Mouse (Mus musculus): Measurements from ENCODE around the gene Cldn20. TPM values are rescaled to one million over a fixed set of nuclear protein-coding genes. Genes with fewer than 3 reads are reported as not detected.

Gene Cldn20
- polyA plus RNA-seq, 1 experiment = not detected

DNA sequence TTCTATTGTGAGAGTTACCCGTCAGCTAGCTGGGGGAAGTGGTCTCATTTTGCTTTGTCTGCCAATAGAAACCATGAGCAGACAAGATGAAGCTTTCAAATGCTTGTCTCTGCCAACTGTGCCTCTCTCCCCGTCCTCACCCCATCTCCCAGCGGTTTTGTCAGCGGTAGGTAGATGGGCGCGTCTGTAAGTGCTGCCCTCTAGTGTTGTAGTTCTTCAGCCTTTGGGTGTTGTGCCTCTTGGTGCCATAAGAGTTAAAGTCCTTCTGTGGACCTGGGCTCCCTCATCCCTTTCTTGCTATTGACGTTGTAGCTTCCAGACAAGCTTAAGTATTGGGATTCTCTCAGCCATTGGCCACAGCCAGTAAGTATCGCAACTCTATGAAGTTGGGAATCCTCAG is 30.1 kb downstream of the Cldn20 start:
- no peak for TF ChIP-seq POLR2A (IDR thresholded peaks at IDR 0.05; ENCODE audit: borderline replicate concordance, control insufficient read depth, low read depth, low read length)
- TF ChIP-seq CTCF (IDR thresholded peaks at IDR 0.05; ENCODE audit: control insufficient read depth, insufficient read depth, low read length) = peak; percentile 38; the same call in 1 of the 2 replicates
- WGBS = 68% methylated on average over 8 of the region's 8 CpGs
- H3K4me3 ChIP-seq (replicated peaks; ENCODE audit: control insufficient read depth, low read depth, low read length) = no peak overlapping the region
- H3K4me1 ChIP-seq (ENCODE audit: control insufficient read depth, insufficient read depth, low read length) = no peaks in the 10 kb centered on the region
- no peak overlapping the region for H3K27ac ChIP-seq (ENCODE audit: control insufficient read depth, insufficient read depth, low read depth, low read length, poor library complexity)

GRCm38 (mm10) chr17:3570876-3571275 is 38.5 kb downstream of the Cldn20 start:
- Histone ChIP-seq H3K4me3 (replicated peaks; ENCODE audit: control insufficient read depth, low read depth, low read length) (no peak overlapping the region), H3K27ac (ENCODE audit: control insufficient read depth, insufficient read depth, low read depth, low read length, poor library complexity) (no peak overlapping the region), H3K4me1 (ENCODE audit: control insufficient read depth, insufficient read depth, low read length) (no peaks in the 10 kb centered on the region)
- WGBS = 3% methylated on average over 12 of the region's 12 CpGs
- TF ChIP-seq POLR2A (IDR thresholded peaks at IDR 0.05; ENCODE audit: borderline replicate concordance, control insufficient read depth, low read depth, low read length) = no peak
- peak; percentile 55; the same call in 1 of the 2 replicates for TF ChIP-seq CTCF (IDR thresholded peaks at IDR 0.05; ENCODE audit: control insufficient read depth, insufficient read depth, low read length)

Other genes starting within 250 kb of the Cldn20 start
- 0.61 and 3.4 TPM in 2 replicates for gene Tiam2, start 206.0 kb upstream of the Cldn20 start, polyA plus RNA-seq (2011; ENCODE audit: insufficient read depth, insufficient read length, low replicate concordance, missing spikeins)
- gene Tfb1m, start 25.2 kb downstream of the Cldn20 start, polyA plus RNA-seq (2011; ENCODE audit: insufficient read depth, insufficient read length, low replicate concordance, missing spikeins) = 5.6 and 5.8 TPM in 2 replicates
- gene Nox3, start 163.7 kb downstream of the Cldn20 start, polyA plus RNA-seq (2011; ENCODE audit: insufficient read depth, insufficient read length, low replicate concordance, missing spikeins) = not detected in 2 replicates

Data from bone marrow, adult 2 months (tissue).